Mouse (Mus musculus) MN1 (cell line): ENCODE measurements at regions not wholly inside any gene's neighbourhood (a gene's known extent, or its start where the extent isn't known, plus 50 kb on each side); places are given as distances from the start of the nearest gene placed in this dataset.

ENCODE experiments used
- DNase-seq: peaks from one replicate; pipeline ENCODE4 v3.0.0-alpha.2; 2016; ENCODE audit warnings: low spot score

DNA sequence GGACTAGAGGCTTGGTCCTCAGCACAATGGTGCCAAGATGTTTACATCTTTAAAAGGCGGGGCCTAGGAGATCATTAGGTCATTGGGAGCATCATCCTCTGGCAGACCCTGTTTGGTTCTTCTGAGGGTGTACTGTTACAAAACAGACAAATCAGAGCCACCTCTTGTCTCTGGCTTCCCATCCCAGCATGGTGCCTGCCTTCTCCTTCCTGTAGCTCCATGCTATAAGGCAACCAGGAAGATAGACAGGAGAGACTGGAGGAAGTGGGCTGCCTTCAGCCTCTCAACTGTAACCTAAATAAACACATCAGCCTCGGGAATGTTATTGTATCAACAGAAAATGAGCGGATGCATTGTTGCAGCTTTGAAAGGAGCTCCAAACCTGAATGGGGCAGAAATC, 529.8 kb upstream of the Gm765 start:
- no peak for DNase-seq

DNA sequence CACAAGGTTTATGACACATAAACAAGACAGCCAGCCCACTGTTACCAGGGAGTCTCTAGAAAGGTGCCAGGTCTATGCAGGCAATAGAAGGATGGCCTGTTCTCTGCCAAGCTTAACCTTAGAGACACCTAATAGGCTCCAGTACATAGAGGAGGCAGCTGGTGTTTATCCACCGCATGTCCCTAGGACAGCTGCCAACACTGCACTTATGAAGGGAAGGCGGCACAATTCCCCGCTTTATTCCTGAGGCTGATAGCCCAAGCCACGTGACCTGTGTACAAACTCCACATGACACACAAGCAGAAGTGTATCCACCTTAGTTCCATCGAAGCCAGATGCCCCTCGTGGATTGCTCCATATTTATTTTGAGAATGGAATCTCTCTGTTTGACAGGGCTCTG, 527.2 kb upstream of the Gm765 start:
- no peak for DNase-seq

DNA sequence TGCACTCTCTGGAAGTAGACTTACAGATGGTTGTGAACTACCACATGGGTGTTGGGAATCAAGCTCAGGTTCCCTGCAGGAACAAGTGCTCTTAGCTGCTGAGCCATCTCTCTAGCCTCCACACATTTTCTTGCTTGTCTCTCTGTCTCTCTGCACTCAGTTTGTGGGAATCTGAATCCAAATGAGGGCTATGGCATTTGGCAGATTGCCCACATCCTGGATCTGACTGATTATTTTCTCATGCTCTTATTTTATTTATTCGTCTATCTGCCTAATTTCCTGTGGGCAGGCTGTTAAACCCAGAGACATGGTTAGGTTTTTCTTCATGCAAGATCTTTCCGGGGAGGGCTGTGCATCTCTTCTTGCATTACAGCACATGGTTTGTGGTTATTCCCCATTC, 521.8 kb upstream of the Gm765 start:
- DNase-seq, result no peak

DNA sequence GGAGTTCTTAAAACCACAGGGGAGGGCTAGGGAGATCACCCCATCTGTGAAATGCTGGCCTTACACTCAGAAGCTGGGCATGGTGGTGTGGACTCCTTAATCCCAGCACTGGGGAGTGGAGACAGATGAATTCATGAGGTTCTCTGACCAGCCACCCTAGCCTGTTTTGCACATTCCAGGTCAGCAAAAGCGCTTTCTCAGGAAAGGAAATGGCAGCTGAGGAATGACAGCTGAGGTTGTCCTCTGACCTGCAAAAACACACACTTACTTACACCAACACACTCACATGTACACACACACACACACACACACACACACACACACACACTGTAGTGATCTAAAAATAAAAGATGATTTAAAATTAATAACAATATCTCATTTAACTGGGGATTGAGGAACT, 513.4 kb upstream of the Gm765 start:
- DNase-seq, result no peak

DNA sequence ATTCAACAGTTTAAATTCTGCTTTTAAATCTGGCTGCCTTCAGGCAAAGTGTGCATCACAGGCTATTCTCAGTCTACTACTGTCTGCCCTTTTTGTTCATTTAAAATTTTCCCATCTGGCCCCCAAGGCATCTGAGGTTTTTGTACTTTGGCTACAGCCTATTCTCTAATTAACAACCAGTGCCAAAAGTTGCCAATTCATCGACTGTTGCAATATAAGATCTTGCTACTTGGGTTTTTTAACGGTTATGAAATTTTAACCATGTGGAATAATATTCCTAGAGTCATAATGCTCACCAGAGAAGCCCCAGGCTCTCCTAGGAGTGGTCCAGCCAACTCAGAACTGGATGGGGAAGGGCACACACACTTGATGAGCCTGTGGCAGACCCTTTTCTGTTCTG, 508.4 kb upstream of the Gm765 start:
- no peak for DNase-seq

DNA sequence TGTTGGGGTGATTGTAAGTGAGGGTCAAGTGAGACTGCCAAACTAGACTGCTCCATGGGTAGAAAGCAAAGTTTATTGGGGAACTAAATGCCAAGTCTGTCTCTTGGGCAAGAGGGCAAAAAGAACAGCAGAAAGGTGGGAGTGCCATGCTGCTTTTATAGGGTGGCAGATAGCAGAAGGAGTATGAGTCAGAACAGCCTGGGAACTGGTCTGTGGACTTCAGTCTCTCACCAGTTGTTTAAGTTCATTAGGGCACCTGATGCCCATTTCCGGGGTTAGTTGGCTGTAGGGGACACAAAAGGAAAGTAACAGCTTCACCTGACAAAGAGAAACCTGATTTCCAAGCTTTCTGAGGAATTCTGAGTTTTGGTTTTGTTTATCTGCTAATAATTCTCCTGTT, 506.3 kb upstream of the Gm765 start:
- DNase-seq, result no peak

DNA sequence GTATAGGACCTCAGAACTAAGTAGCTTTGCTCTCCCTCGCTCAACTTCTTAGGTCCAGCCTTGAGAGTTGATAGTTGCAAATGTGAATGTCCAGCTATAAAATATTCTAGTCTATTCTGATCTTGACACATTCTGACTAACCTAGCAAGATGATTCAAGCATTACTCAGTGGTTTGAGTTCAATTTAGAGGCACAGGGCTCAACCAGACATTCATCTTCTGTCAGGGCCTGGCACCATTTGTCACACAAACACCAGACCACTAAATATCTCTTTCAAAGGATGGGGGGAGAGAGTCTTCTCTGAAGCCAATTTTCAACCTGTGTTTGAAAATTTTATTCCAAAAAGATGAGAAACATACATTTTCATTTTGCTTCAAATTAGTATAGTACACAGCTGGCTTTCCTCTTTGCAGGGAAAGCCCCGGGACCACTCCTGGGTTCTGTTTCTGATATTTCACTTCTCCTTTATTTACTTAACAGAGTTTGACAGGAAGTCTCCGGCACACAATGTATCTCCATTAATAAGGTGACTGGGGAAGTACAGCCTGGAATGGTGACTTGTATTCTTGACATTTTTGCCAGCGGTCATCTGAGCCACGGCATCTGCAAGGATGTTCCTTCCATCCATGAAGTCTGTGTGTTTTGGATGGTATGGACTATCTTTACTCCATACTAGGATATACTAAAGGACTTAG, 503.6 kb upstream of the Gm765 start:
- DNase-seq, result no peak

DNA sequence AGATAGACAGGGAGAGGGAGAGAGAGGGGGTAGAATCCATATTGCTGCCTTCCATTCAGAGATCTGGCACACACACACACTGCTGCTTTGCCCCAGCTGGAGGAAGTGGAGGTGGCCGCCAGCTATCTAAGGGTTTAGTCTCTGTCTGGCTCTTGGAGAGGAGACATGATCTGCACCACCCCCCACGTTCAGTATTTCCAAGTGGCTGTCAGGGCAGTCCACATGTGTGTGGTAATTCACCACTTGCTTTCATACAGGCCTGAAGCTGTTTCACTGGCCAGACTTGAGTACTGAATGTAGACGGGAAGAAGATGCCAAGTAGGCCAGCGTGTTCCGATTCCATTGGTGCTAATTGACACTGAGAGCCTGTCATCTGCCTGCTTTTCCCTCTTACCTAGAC, 501.0 kb upstream of the Gm765 start:
- DNase-seq, result no peak

DNA sequence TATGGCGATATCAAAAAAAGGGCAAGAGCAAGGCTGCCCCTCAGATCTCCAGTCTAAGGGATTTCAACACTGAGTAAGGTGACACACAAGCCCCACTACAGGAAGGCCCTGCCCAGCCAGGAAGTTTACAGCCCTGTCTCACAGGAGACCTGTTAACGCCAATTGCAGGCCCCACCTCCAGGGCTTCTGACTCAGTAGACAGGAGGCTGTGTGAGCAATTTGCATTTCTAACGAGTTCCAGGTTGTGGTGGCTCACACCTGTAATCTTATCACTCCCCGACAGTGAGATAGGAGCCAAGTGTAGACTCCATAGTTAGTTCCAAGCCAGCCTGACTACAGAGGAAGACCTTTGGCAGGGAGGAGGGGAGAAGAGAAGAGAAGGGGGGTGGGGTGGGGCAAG, 500.4 kb upstream of the Gm765 start:
- no peak for DNase-seq

DNA sequence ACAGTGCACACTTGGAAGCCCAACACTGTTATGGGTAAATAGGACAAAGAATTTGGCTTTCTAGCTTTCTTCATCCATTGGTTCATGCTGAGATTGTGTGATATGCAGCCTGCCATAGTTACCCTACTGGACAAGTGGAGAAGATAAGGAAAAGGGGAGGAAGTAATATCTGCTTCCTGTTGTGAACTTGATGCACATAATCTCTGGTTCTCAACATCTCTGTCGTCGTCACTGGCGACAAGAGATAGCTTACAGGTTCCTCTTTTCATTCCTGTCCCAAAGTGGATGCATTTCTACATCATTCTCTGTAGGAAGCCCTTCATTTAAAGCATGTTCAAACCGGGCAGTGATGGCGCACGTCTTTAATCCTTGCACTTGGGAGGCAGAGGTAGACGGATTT, 491.4 kb upstream of the Gm765 start:
- no peak for DNase-seq

DNA sequence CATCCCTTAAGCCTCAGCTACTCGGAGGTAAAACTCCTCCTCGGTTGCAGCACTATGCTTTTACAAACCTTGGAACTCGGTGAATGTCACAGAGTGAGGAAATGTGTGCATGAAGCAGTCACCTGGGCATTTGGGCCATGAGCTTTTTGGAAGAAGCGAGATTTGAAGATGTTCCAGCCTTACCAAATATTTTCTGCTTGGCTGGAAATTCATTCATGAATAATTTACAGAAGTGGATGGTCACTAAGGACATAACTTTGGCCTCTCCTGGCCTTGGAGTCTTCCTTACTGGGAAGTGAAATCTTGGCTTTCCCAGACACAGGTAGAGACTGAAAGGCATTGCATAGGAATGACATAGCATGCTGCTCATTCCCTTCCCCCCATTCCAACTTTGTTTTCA, 487.6 kb upstream of the Gm765 start:
- no peak for DNase-seq

DNA sequence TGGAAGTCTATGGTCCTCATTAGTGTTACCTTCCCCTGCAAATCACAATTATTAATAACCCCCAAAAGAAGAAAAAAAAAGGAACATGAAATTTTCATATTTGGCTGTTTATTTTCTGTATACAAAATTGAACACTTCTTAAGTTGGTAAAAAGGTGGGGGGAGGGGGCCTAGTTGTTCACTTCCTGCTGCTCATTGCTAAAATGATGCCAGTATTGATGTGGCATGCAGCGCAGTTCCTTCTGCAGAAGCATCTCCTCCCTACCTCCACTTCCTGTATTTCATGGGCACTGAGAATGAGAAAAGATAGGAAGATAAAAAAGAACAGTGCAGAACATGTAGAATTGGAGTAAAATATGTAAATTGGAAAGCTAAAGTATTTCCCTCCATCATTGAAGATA, 465.5 kb upstream of the Gm765 start:
- DNase-seq, result no peak

DNA sequence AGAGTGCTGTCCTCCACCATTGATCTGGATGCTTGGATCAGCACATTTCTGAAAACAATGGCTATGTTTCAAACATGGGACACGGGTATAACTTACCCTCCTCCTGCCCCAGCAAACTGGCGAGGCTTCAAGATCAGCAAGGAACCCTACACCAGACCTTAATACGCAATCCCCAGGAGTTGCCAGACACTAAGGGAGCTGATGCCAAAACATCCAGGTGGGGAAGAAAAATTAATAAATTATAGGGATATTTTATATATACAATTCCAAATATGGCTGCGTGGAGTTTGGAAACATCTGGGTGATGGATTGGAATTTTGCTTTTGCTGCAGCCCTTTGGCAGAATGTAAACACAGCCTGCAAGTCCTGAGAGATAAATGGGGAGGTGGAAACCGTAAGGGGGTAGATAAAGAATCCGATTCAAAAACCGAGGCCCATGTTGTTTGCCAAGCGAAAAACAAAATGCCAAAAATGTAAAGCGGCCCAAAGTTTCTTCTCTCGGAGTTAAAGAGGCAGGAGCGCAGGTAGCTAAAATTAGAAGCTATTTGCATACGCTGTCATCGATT, 460.9 kb upstream of the Gm765 start:
- DNase-seq, result no peak

DNA sequence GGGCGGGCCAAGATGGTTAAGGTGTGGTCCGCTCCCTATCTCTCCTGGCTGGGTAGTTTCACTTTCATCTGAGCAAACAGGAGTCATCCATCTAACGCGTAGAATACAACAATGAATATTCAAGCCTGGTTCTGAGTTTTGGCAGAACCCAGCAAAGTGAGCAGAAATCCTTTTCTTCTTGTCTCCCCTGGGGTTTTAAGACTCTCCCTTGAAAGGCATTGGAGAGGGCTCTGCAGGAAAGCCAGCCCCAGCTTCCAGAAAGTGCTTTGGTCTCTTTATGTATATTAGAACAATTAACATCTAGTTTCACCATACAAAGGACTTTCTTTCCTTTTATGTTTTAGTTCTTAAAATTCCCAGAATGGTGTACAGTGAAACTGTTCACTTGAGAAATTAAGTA, 458.5 kb upstream of the Gm765 start:
- DNase-seq, result no peak

DNA sequence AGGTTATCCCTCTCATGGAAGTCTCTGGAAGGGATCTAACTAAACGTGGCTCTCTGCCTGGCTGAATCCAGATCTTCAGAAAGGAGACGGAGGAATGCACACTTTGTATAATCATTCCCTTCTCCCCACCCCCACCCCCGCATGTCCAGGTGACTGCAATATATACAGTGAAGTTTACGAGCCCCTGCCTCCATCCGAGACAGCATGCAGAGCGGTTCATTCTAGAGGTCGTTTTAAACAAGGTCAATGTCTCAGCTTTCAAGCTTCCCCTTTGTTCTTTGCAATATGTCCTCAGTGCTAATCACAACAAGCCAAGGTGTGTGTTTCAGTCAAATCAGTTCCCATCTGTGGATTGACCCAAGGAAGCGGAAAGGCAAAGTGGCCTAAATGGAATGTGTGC, 457.5 kb upstream of the Gm765 start:
- no peak for DNase-seq

DNA sequence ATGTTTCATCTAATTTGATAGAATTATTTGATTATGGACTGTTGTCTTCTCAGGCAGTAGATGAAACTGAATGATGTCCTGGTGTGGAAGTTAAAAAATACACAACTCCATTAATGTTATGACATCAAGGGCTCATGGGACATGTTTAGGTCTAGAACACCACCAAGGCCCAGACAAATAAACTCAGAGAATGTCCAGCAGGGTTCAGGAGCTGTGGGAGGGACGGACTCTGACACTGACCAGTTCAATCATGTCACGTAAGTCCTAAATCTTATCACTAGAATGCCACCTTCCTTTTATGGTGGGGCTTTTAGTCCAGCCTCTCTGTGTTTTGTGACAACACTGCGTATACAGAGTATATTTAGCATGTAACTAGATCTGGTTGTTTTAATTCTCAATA, 455.2 kb upstream of the Gm765 start:
- no peak for DNase-seq

DNA sequence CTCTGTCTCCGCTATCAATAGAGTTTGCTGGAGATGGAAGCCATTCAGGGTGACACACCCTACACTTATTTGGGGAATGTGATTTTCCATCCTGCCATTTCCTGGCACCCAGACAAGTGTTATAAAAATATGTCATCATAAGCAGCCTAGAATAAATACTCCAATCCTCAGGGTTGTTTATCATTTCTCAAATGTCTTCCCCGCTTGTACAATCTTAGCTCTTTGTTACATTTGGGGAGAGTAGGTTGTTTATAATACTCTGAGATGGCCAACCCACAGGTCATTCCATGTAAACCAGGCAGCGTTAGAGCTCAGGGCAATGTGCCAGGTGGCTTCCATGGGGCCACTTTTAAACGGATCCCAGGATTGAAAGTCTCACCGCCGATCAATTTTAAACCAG, 454.8 kb upstream of the Gm765 start:
- no peak for DNase-seq

DNA sequence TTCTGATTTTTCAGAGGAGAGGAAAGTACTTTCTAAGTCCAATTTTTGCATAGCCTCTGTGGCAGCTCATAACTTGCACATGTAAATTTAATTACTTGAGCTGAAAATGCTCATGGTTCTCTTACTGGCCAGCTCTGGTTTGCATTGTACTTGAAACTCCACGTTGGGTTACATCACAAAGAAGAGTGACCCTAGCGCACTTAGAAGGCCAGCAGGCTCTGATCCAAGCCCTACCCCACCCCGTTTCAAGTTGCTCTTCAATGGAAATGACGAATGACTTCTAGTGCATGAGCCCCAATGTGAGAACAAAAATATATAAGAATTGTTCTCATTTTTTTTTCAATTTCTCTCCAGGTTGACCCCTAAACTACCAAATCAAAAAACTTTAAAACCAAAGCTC, 454.1 kb upstream of the Gm765 start:
- DNase-seq, result no peak

DNA sequence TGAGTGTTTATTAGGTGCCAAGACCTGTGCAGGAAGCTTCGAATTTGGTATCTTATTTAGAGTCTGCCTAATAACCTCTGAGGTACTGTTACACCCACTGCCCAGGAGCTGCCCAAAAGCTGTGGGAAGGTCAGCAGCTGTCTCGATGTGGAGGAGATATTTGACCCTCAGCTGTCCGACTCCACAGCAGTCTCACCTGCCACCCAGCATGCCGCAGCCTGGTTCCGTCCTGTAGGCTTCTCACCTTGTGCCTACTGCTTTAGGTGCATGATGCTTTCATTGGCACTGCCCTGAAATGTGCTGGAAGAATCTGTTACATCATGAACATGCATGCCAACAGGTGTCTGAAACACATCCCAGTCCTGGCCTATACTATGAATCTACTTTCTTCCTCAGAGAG, 444.9 kb upstream of the Gm765 start:
- no peak for DNase-seq

DNA sequence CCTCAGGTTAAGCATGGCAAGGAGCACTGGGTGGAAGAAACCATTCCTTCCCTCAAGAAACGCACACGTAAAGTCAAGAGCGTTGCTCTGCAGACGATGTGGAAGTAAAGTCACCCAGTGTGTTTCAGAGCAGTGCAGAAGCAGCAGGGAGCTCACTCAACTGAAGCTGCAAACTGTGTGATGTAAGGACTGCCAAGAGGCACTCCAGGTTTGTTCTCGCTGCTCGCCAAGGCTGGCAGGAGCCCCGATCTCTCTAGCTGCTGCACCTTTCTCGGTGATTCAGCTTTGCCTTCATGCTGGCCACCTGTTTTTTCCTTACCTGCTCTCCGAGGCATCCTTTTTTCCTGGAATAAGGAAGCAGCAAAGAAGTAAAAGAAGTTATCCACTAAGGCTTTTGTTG, 439.5 kb upstream of the Gm765 start:
- DNase-seq, result no peak

DNA sequence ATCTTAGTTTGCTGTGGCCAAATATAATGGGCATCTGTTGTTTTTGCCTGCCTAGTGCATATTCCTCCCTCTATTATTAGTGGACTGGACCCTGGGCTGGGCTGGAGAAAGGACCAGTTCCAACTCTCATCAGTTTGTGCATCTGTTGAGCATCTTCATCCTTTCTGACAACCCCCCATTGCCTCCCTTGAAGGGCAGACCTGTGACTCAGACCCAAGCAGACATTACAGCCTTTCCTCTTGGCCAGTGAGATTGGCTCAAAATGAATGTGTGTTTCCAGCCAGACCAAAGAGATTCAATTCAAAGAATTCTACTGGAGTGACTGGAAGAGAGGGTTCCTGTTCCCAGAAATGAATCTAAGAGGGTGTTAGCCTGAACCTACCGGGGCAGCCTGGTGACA, 433.2 kb upstream of the Gm765 start:
- no peak for DNase-seq

DNA sequence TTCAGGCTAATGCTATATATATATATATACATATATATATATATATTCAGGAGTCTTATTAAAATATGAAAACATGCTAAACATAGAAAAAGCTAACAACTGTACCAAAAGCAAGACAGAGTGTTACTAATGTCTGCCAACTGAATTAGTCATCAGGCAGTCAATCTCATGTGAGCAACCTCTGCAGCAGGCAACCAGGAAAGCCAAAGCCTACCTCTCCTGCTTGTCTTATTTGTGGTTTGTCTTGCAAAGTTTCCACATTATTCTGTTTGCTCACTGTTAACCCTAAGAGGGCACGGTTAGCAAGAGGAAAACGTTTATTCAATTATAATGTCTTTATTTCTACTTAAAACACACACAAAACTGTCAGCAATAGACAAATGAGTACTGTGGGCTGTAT, 427.4 kb upstream of the Gm765 start:
- no peak for DNase-seq

DNA sequence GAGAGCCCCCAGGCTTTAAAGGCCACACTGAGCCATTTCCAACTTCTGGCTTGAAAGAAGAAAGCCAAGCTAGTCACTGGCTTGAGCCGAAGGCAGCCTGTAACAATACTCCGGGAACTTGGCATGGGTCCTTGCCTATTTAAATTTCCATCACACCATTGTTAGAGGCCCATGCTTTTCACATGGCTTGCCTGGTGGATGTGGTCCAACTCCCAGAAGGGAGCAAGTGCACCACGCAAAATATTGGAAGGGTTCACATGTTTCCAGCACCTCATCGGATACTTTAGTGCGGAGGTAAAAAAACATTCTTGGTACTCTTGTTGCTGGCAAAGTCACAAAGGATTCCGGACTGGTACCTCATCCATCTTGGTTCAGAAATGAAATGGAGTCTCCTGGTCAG, 426.8 kb upstream of the Gm765 start:
- no peak for DNase-seq

DNA sequence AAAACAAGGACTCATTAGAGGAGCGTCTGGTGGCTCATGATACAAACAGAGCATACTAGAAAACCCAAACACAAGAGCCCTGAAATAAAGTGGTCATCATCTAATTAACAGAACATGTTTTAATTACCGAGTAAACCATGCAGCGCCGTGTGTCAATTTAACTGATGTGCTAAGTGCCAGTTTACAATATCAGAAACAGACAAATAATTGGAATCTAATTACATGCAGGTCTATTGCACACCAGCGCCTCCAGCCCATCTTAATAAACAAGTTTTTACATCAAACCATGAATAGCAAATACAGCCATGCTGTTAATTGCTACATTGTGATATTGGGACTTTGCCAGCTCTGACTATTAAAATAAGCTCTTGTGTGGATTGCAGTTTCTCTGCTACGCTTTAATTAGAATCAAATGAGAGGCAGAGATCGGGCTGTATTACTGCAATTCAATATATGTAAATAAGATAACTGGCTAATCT, 425.3 kb upstream of the Gm765 start:
- no peak for DNase-seq
